Mouse (Mus musculus) layer of hippocampus, adult 18-20 months (tissue): ENCODE measurements around the gene Engase. TPM values are rescaled to one million over a fixed set of nuclear protein-coding genes. Genes with fewer than 3 reads are reported as not detected.

Source experiments
- DNase-seq, 2 experiments: peaks; one replicate each; pipeline ENCODE4 v3.0.0; 2022; ENCODE audit warnings: low spot score in 2 of 2
- total RNA-seq, 2 experiments: library from RNA; stranded (reverse); gene quantifications; 2 replicates each; pipeline ENCODE4 v1.2.3; 2021

Gene Engase
- total RNA-seq, 2 experiments from 2014 or later = 11.8 to 16.2 TPM

GRCm38 (mm10) chr11:118453886-118454671, 22.6 kb upstream of the Engase start:
- DNase-seq = no peak

- no peak for DNase-seq
Observed at GRCm38 (mm10) chr11:118455788-118456187, 20.8 kb upstream of the Engase start.

- DNase-seq = peak in 1 of 2 experiments; percentile 53
Observed at GRCm38 (mm10) chr11:118456937-118457336, 19.7 kb upstream of the Engase start.

- DNase-seq = no peak
Observed at GRCm38 (mm10) chr11:118459051-118459450, 17.6 kb upstream of the Engase start.

- no peak for DNase-seq
Observed at GRCm38 (mm10) chr11:118459536-118459935, 17.1 kb upstream of the Engase start.

GRCm38 (mm10) chr11:118460280-118460679, 16.3 kb upstream of the Engase start:
- DNase-seq = no peak

- no peak for DNase-seq
Observed at GRCm38 (mm10) chr11:118467441-118468035, 9.1 kb upstream of the Engase start.

- no peak for DNase-seq
Observed at GRCm38 (mm10) chr11:118469509-118470160, 7.0 kb upstream of the Engase start.

GRCm38 (mm10) chr11:118470234-118470966, 6.2 kb upstream of the Engase start:
- no peak for DNase-seq

- no peak for DNase-seq
Observed at GRCm38 (mm10) chr11:118471676-118472075, 5.0 kb upstream of the Engase start.

GRCm38 (mm10) chr11:118473161-118473560, 3.5 kb upstream of the Engase start:
- DNase-seq = no peak

- no peak for DNase-seq
Observed at GRCm38 (mm10) chr11:118473842-118474500, 2.7 kb upstream of the Engase start.

- no peak for DNase-seq
Observed at GRCm38 (mm10) chr11:118475496-118476083, 1.0 kb upstream of the Engase start.

- DNase-seq = no peak
Observed at GRCm38 (mm10) chr11:118479776-118480175, 3.1 kb downstream of the Engase start.

- DNase-seq = no peak
Observed at GRCm38 (mm10) chr11:118481231-118481630, 4.6 kb downstream of the Engase start.

- DNase-seq = no peak
Observed at GRCm38 (mm10) chr11:118481751-118482150, 5.1 kb downstream of the Engase start.

- no peak for DNase-seq
Observed at GRCm38 (mm10) chr11:118484169-118484568, 7.5 kb downstream of the Engase start.

- DNase-seq = no peak
Observed at GRCm38 (mm10) chr11:118485338-118485737, 8.7 kb downstream of the Engase start.

GRCm38 (mm10) chr11:118485780-118486179, 9.2 kb downstream of the Engase start:
- no peak for DNase-seq

GRCm38 (mm10) chr11:118486281-118486680, 9.7 kb downstream of the Engase start:
- no peak for DNase-seq
